8 mouse cellular contexts compared by ENCODE assay signal in the genomic region with DNA sequence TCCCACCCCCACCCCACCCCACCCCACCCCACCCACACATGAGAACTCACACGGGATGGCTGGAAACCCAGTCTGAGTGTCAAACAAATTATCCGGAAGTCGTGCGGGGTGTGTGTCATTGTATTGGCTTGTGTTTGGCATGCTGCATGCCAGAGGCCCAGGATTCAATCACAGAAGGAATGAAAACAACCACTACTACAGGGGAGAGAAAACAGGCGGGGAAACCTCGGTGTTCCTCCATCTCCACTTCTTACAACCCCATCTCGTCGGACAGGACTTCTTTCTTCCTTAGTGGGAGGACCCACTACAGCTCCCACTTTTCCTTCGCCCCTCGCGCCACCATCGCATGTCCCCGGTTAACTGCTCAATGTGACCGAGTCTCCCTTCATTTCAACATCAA. TPM values are rescaled to one million over a fixed set of nuclear protein-coding genes. Genes with fewer than 3 reads are reported as not detected.
DNase-seq lines count a peak whose midpoint lies in the region; ATAC-seq and TF ChIP-seq lines count a peak whose summit lies in the region.

No protein-coding gene starts in this region.

- peak overlapping the region; percentile 57 for H3K4me3 ChIP-seq in left cerebral cortex, adult 2 months
- H3K4me3 ChIP-seq in bone marrow, adult 2 months (replicated peaks; ENCODE audit: control insufficient read depth, low read depth, low read length), result peak overlapping the region; percentile 93
- peak overlapping the region; percentile 83 for H3K4me3 ChIP-seq in heart, embryonic 12.5 days
- peak overlapping the region; percentile 78 to 84 for H3K4me3 ChIP-seq in liver, embryonic 14.5 days (ENCODE audit: insufficient read depth in 1 of 2, low read depth in 2 of 2, low read length in 2 of 2)

- no peak for TF ChIP-seq POLR2A in bone marrow, adult 2 months (IDR thresholded peaks at IDR 0.05; ENCODE audit: borderline replicate concordance, control insufficient read depth, low read depth, low read length)

- intact Hi-C loops in left cerebral cortex, adult 2 months (cut with DNase I), result loop anchor here (5.0 to 10.0 kb wide), 2 partner anchors 35 to 378 kb away; partner anchors contain the start of genes Fam186b and Prpf40b

- ATAC-seq in heart, embryonic 12.5 days (ENCODE audit: insufficient number of reproducible peaks, low FRiP score), result no peak
- ATAC-seq in liver, embryonic 14.5 days (ENCODE audit: insufficient read depth), result no peak

- peak overlapping the region; percentile 89; the same call in 1 of the 2 replicates for H3K27ac ChIP-seq in left cerebral cortex, adult 2 months
- H3K27ac ChIP-seq in bone marrow, adult 2 months (ENCODE audit: control insufficient read depth, insufficient read depth, low read depth, low read length, poor library complexity), result 0 out of 2 replicates have a peak overlapping the region, but pooled peaks have one; percentile 93
- H3K27ac ChIP-seq in heart, embryonic 12.5 days (ENCODE audit: poor library complexity, severe bottlenecking), result peak overlapping the region; percentile 96
- H3K27ac ChIP-seq in liver, embryonic 14.5 days, result no peak overlapping the region

- H3K9ac ChIP-seq in heart, embryonic 12.5 days, result peak overlapping the region; percentile 84
- H3K9ac ChIP-seq in liver, embryonic 14.5 days (replicated peaks), result peak overlapping the region; percentile 81

- H3K4me1 ChIP-seq in bone marrow, adult 2 months (ENCODE audit: control insufficient read depth, insufficient read depth, low read length), result no peaks in the 10 kb centered on the region
- peaks cover 22% of the 10 kb centered on the region for H3K4me1 ChIP-seq in heart, embryonic 12.5 days (replicated peaks)
- H3K4me1 ChIP-seq in liver, embryonic 14.5 days (replicated peaks; ENCODE audit: control insufficient read depth in 2 of 2, insufficient read depth in 2 of 2, low read length in 1 of 2), result peaks cover 9 to 14% of the 10 kb centered on the region in 2 experiments

- H3K36me3 ChIP-seq in heart, embryonic 12.5 days, result peaks cover 25% of the 10 kb centered on the region
- H3K36me3 ChIP-seq in liver, embryonic 14.5 days (replicated peaks; ENCODE audit: control insufficient read depth, insufficient read depth, low read depth), result no peaks in the 10 kb centered on the region
- peaks cover 1% of the 10 kb centered on the region for H3K36me3 ChIP-seq in splenic B cell, adult 2 months (ENCODE audit: control insufficient read depth, insufficient read depth, low read length, poor library complexity, severe bottlenecking)

- TF ChIP-seq EP300 in liver, embryonic 14.5 days (IDR thresholded peaks at IDR 0.05; ENCODE audit: low read depth), result no peak

- no peak for TF ChIP-seq CTCF in left cerebral cortex, adult 2 months (IDR thresholded peaks at IDR 0.05)
- no peak for TF ChIP-seq CTCF in bone marrow, adult 2 months (IDR thresholded peaks at IDR 0.05; ENCODE audit: control insufficient read depth, insufficient read depth, low read length)
- TF ChIP-seq CTCF in liver, embryonic 14.5 days (IDR thresholded peaks at IDR 0.05; ENCODE audit: low read depth), result no peak

- H3K4me2 ChIP-seq in heart, embryonic 12.5 days, result peak overlapping the region; percentile 79
- peak overlapping the region; percentile 98 for H3K4me2 ChIP-seq in liver, embryonic 14.5 days (ENCODE audit: low read depth)

- no peak for DNase-seq in left cerebral cortex, adult 2 months (ENCODE audit: extremely low spot score in 1 of 2, low spot score in 2 of 2)
- DNase-seq in left cerebral cortex, adult 9 months (ENCODE audit: low spot score in 2 of 2), result no peak
- no peak for DNase-seq in liver, embryonic 14.5 days (ENCODE audit: low read depth in 3 of 3, low spot score in 3 of 3)
- peak; percentile 20 for DNase-seq in splenic B cell, adult 2 months (ENCODE audit: low read depth, low spot score)
- no peak for DNase-seq in urinary bladder, postnatal 36 days (ENCODE audit: low spot score in 2 of 2)
- DNase-seq in cerebellum, adult 11 months, result no peak

- H3K27me3 ChIP-seq in heart, embryonic 12.5 days (replicated peaks), result no peaks in the 10 kb centered on the region
- H3K27me3 ChIP-seq in liver, embryonic 14.5 days (ENCODE audit: control insufficient read depth, insufficient read depth, low read length), result no peaks in the 10 kb centered on the region
- no peaks in the 10 kb centered on the region for H3K27me3 ChIP-seq in splenic B cell, adult 2 months (ENCODE audit: control insufficient read depth, insufficient read depth, low read length, poor library complexity, severe bottlenecking)

- WGBS in bone marrow, adult 2 months, result 1% methylated on average over 14 of the region's 14 CpGs
- under 1% methylated on average over 14 of the region's 14 CpGs for WGBS in heart, embryonic 12.5 days
- 2% methylated on average over 14 of the region's 14 CpGs for WGBS in liver, embryonic 14.5 days (ENCODE audit: insufficient replicate concordance)

- H3K9me3 ChIP-seq in heart, embryonic 12.5 days (replicated peaks), result no peaks in the 10 kb centered on the region
- no peaks in the 10 kb centered on the region for H3K9me3 ChIP-seq in liver, embryonic 14.5 days (ENCODE audit: control insufficient read depth, low read length)

RNA-seq across cellular contexts. Expression of gene Lmbr1l, which starts 0.9 kb away (rescaled TPM):
- total RNA-seq in left cerebral cortex, adult 2 months (2021), result 10 to 100 TPM; 17.8 to 19.1 TPM
- 32.7 and 73.3 TPM in 2 replicates for polyA plus RNA-seq in bone marrow, adult 2 months (2011; ENCODE audit: insufficient read depth, insufficient read length, low replicate concordance, missing spikeins)
- polyA plus RNA-seq in heart, embryonic 12.5 days (2016; fragmentation: Nextera tagmentation; extraction: Ambion mirVana), result 16.9 and 17.2 TPM in 2 replicates
- polyA plus RNA-seq in liver, embryonic 14.5 days (2012; rRNA removed), result 4.5 and 7.1 TPM in 2 replicates
- 0.34 and 0.70 TPM in 2 replicates for polyA plus RNA-seq in liver, embryonic 14.5 days (2014; fragmentation: Nextera tagmentation; extraction: Ambion mirVana)

RNA-seq across cellular contexts. Expression of gene Tuba1b, which starts 17.3 kb away (rescaled TPM):
- 100 to 1,000 TPM; 509 to 550 TPM for total RNA-seq in left cerebral cortex, adult 2 months (2021)
- 812 and 942 TPM in 2 replicates for polyA plus RNA-seq in bone marrow, adult 2 months (2011; ENCODE audit: insufficient read depth, insufficient read length, low replicate concordance, missing spikeins)
- 1,481 and 1,517 TPM in 2 replicates for polyA plus RNA-seq in heart, embryonic 12.5 days (2016; fragmentation: Nextera tagmentation; extraction: Ambion mirVana)
- 1,442 and 1,688 TPM in 2 replicates for polyA plus RNA-seq in liver, embryonic 14.5 days (2012; rRNA removed)
- polyA plus RNA-seq in liver, embryonic 14.5 days (2014; fragmentation: Nextera tagmentation; extraction: Ambion mirVana), result 1,211 and 1,290 TPM in 2 replicates

RNA-seq across cellular contexts. Expression of gene Dhh, which starts 18.8 kb away (rescaled TPM):
- under 1 TPM in 1 of 2 experiments, not detected in 1; 0.28 TPM for total RNA-seq in left cerebral cortex, adult 2 months (2021)
- polyA plus RNA-seq in bone marrow, adult 2 months (2011; ENCODE audit: insufficient read depth, insufficient read length, low replicate concordance, missing spikeins), result 0.60 TPM in 1 of 2 replicates, not detected in the other
- 4.5 and 4.6 TPM in 2 replicates for polyA plus RNA-seq in heart, embryonic 12.5 days (2016; fragmentation: Nextera tagmentation; extraction: Ambion mirVana)
- 0.04 and 0.08 TPM in 2 replicates for polyA plus RNA-seq in liver, embryonic 14.5 days (2012; rRNA removed)
- polyA plus RNA-seq in liver, embryonic 14.5 days (2014; fragmentation: Nextera tagmentation; extraction: Ambion mirVana), result 0.09 TPM in 1 of 2 replicates, not detected in the other

RNA-seq across cellular contexts. Expression of gene Rhebl1, which starts 22.8 kb away (rescaled TPM):
- 10 to 100 TPM; 11.8 to 12.1 TPM for total RNA-seq in left cerebral cortex, adult 2 months (2021)
- 9.6 and 9.8 TPM in 2 replicates for polyA plus RNA-seq in bone marrow, adult 2 months (2011; ENCODE audit: insufficient read depth, insufficient read length, low replicate concordance, missing spikeins)
- polyA plus RNA-seq in heart, embryonic 12.5 days (2016; fragmentation: Nextera tagmentation; extraction: Ambion mirVana), result 4.3 and 6.1 TPM in 2 replicates
- 2.3 and 2.5 TPM in 2 replicates for polyA plus RNA-seq in liver, embryonic 14.5 days (2012; rRNA removed)
- 2.9 and 3.2 TPM in 2 replicates for polyA plus RNA-seq in liver, embryonic 14.5 days (2014; fragmentation: Nextera tagmentation; extraction: Ambion mirVana)

RNA-seq across cellular contexts. Expression of gene Gm49450, which starts 36.3 kb away (rescaled TPM):
- not detected for total RNA-seq in left cerebral cortex, adult 2 months (2021)
- polyA plus RNA-seq in bone marrow, adult 2 months (2011; ENCODE audit: insufficient read depth, insufficient read length, low replicate concordance, missing spikeins), result not detected in 2 replicates
- not detected in 2 replicates for polyA plus RNA-seq in heart, embryonic 12.5 days (2016; fragmentation: Nextera tagmentation; extraction: Ambion mirVana)
- polyA plus RNA-seq in liver, embryonic 14.5 days (2012; rRNA removed), result 0.15 and 6.4 TPM in 2 replicates
- not detected in 2 replicates for polyA plus RNA-seq in liver, embryonic 14.5 days (2014; fragmentation: Nextera tagmentation; extraction: Ambion mirVana)
